Mouse (Mus musculus): ENCODE data around the gene Papolg.

- TF ChIP-seq CTCF (IDR thresholded peaks at IDR 0.05; ENCODE audit: low read depth) = no peak
- TF ChIP-seq EP300 (IDR thresholded peaks at IDR 0.05; ENCODE audit: low read depth) = no peak
Observed at GRCm38 (mm10) chr11:23821652-23822051, 73.4 kb downstream of the Papolg start.

All from heart, postnatal 0 days (tissue).